Mouse (Mus musculus) E14TG2a.4 (cell line): ENCODE measurements at regions not wholly inside any gene's neighbourhood (a gene's known extent, or its start where the extent isn't known, plus 50 kb on each side); places are given as distances from the start of the nearest gene placed in this dataset.

ENCODE experiments used
- CTCF ChIP-seq: conservative IDR thresholded peaks from 2 replicates; pipeline ENCODE4 v1.5.1; 2014; ENCODE audit warnings: low read length
- POU5F1 ChIP-seq: IDR thresholded peaks from 2 replicates; pipeline ENCODE4 v1.6.1; 2014; ENCODE audit warnings: low read length, borderline replicate concordance

GRCm38 (mm10) chr2:103896814-103897213, 61.0 kb upstream of the Lmo2 start:
- no peak for TF ChIP-seq CTCF
- no peak for TF ChIP-seq POU5F1
